Mouse (Mus musculus): ENCODE measurements at regions not wholly inside any gene's neighbourhood (a gene's known extent, or its start where the extent isn't known, plus 50 kb on each side); places are given as distances from the start of the nearest gene placed in this dataset.
"Not testable (repeated sequence)": the region's sequence is repeated elsewhere in the genome, so short reads cannot be mapped to it uniquely, and the experiment has no call there.

DNA sequence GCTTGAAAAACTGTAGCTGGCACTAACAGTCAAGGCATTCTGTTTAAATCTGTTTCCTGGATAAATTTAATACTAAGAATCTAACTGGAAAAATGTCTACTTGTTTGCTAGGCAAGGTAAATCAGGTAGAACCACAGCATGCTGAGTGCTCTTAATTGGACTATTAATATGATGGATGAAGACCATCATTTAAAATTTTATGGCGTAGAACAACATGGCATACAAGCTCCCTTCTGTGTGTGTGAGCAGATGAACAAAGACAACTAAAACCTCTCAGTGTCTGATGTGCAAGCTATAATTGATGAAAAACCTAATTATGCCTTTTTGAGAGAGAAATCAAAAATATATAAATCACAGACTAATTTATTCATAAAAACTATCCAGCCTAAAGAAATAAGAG, 705.7 kb upstream of the Cobl start:
- no peak for DNase-seq (ENCODE audit: low spot score)

GRCm38 (mm10) chr11:13151901-13152300, 687.1 kb upstream of the Cobl start:
- no peak for DNase-seq (ENCODE audit: low spot score)

- DNase-seq (ENCODE audit: low spot score) = not testable (repeated sequence)
Observed at GRCm38 (mm10) chr11:13142721-13143120, 678.0 kb upstream of the Cobl start.

DNA sequence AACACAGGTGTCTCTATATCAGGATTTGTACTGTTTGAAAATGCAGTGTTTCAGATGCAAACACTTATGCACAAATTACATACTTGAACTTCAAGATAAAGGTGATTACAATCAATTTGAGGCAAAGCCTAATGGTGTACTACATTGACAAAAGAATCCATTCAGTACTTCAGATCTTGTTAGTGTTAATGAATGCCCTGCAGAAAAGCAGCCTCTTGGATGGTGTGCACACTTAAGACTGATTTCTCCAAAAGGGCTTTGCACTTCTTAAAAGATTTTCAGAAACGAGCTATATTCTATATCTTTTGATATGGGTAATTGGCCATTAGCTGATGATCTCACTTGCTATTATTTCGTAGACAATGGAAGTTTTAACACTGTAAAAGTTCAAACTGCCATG, 662.0 kb upstream of the Cobl start:
- no peak for DNase-seq (ENCODE audit: low spot score)

- peak; percentile 0 for DNase-seq (ENCODE audit: low spot score)
Observed at GRCm38 (mm10) chr11:13112486-13112885, 647.7 kb upstream of the Cobl start.
